Mouse (Mus musculus): ENCODE measurements around the gene Tsc22d2. TPM values are rescaled to one million over a fixed set of nuclear protein-coding genes. Genes with fewer than 3 reads are reported as not detected.

The Tsc22d2 gene
- total RNA-seq, 2 experiments from 2014 or later = 41.0 to 43.1 TPM

- DNase-seq (ENCODE audit: low spot score in 2 of 2) = no peak
Measured at GRCm38 (mm10) chr3:58511581-58511980, 97.1 kb downstream of the Tsc22d2 start.

- no peak for DNase-seq (ENCODE audit: low spot score in 2 of 2)
Measured at GRCm38 (mm10) chr3:58512740-58513139, 98.2 kb downstream of the Tsc22d2 start.

- DNase-seq (ENCODE audit: low spot score in 2 of 2) = no peak
Measured at GRCm38 (mm10) chr3:58513483-58513882, 99.0 kb downstream of the Tsc22d2 start.

- no peak for DNase-seq (ENCODE audit: low spot score in 2 of 2)
Measured at GRCm38 (mm10) chr3:58515947-58516601, 101.6 kb downstream of the Tsc22d2 start.

Other genes with a start within 250 kb of the Tsc22d2 start
- gene Eif2a, start 111.1 kb downstream of the Tsc22d2 start, total RNA-seq (2021) = 10 to 100 TPM; 44.1 to 48.3 TPM
- gene Serp1, start 111.2 kb downstream of the Tsc22d2 start, total RNA-seq (2021) = 10 to 100 TPM; 21.8 to 22.5 TPM
- 100 to 1,000 TPM; 146 to 147 TPM for gene Selenot, start 161.9 kb downstream of the Tsc22d2 start, total RNA-seq (2021)
- gene Erich6, start 222.5 kb downstream of the Tsc22d2 start, total RNA-seq (2021) = under 1 TPM; 0.74 to 0.86 TPM